ENCODE assay signal across 13 mouse cellular contexts in genomic region chr11:4219908-4220307, GRCm38 (mm10). TPM values are rescaled to one million over a fixed set of nuclear protein-coding genes. Genes with fewer than 3 reads are reported as not detected.
A peak's percentile ranks its signal among the peaks of the same experiment; 100 is the strongest.
DNase-seq lines count a peak whose midpoint lies in the region; TF ChIP-seq lines count a peak whose summit lies in the region.
"Had no signal": no experiment of that assay in that cellular context is flagged by ENCODE, and none has a peak within 500 bp of the region (broad histone marks: within the 10 kb centered on the region; RNA-seq: fewer than 3 reads in every experiment).

No protein-coding gene starts in this region.

- H3K4me3 ChIP-seq in left cerebral cortex, adult 2 months = no peak overlapping the region
- H3K4me3 ChIP-seq in E14TG2a.4 (replicated peaks; ENCODE audit: low read length) = peak overlapping the region; percentile 35; the same call in 1 of the 2 replicates
- H3K4me3 ChIP-seq: embryonic facial prominence, embryonic 10.5 days; heart, embryonic 12.5 days; hindbrain, embryonic 10.5 days had no signal

- H3K36me3 ChIP-seq in E14TG2a.4 (ENCODE audit: insufficient read depth, low read length) = peaks cover 48% of the 10 kb centered on the region

- no peak for TF ChIP-seq CTCF in left cerebral cortex, adult 2 months (IDR thresholded peaks at IDR 0.05)
- TF ChIP-seq CTCF in E14TG2a.4 (conservative IDR thresholded peaks at IDR 0.05; ENCODE audit: low read length) = no peak

- peak overlapping the region; percentile 84; the same call in 1 of the 2 replicates for H3K27ac ChIP-seq in left cerebral cortex, adult 2 months
- H3K27ac ChIP-seq: embryonic facial prominence, embryonic 10.5 days; hindbrain, embryonic 14.5 days had no signal

- peak; percentile 9 for DNase-seq in adrenal gland, postnatal 14 days
- no peak for DNase-seq in adrenal gland, postnatal 4 days (ENCODE audit: low spot score in 2 of 2)
- peak in 1 of 2 experiments; percentile 31 for DNase-seq in left cerebral cortex, adult 2 months (ENCODE audit: extremely low spot score in 1 of 2, low spot score in 2 of 2)
- DNase-seq in left cerebral cortex, postnatal 36 days (ENCODE audit: low spot score in 2 of 2) = no peak
- DNase-seq in lung, postnatal 10 days = no peak
- no peak for DNase-seq in ovary, postnatal 36 days (ENCODE audit: low spot score)

- intact Hi-C loops in left cerebral cortex, adult 2 months (cut with DNase I) = loop anchor here (1.0 to 10.0 kb wide), 4 partner anchors 38 to 215 kb away; partner anchors contain the start of genes Ccdc157, Rnf215 and Sf3a1
- intact Hi-C loops in left cerebral cortex, postnatal 36 days (cut with DNase I) = loop anchor here (1.0 to 5.0 kb wide), 2 partner anchors 37 to 85 kb away; partner anchors contain the start of genes Lif and Rnf215

- no peaks in the 10 kb centered on the region for H3K27me3 ChIP-seq in E14TG2a.4 (ENCODE audit: insufficient read depth, low read length)

- peaks cover 84% of the 10 kb centered on the region for H3K4me1 ChIP-seq in E14TG2a.4 (replicated peaks; ENCODE audit: low read depth, low read length)

- no peaks in the 10 kb centered on the region for H3K9me3 ChIP-seq in E14TG2a.4 (ENCODE audit: low read length)
- H3K9me3 ChIP-seq: heart, embryonic 12.5 days; hindbrain, embryonic 10.5 days had no signal

RNA-seq across cellular contexts. Expression of gene Castor1, which starts 1.9 kb away (rescaled TPM):
- 6.1 and 8.5 TPM in 2 replicates for total RNA-seq in adrenal gland, postnatal 14 days (2021)
- 1 to 10 TPM; 6.3 to 6.6 TPM for total RNA-seq in adrenal gland, postnatal 4 days (2021)
- total RNA-seq in left cerebral cortex, adult 2 months (2021) = 1 to 10 TPM; 3.9 to 4.2 TPM
- 1 to 10 TPM; 4.3 to 5.3 TPM for total RNA-seq in left cerebral cortex, postnatal 36 days (2021)

RNA-seq across cellular contexts. Expression of gene Osm, which starts 16.3 kb away (rescaled TPM):
- total RNA-seq in adrenal gland, postnatal 14 days (2021) = 0.41 TPM in 1 of 2 replicates, not detected in the other
- total RNA-seq in adrenal gland, postnatal 4 days (2021) = under 1 TPM; 0.11 to 0.23 TPM
- not detected for total RNA-seq in left cerebral cortex, adult 2 months (2021)
- not detected for total RNA-seq in left cerebral cortex, postnatal 36 days (2021)
- total RNA-seq: gastrocnemius, postnatal 14 days; heart, postnatal 25 days had no signal

RNA-seq across cellular contexts. Expression of gene Tbc1d10a, which starts 33.3 kb away (rescaled TPM):
- total RNA-seq in adrenal gland, postnatal 14 days (2021) = 15.6 and 18.2 TPM in 2 replicates
- 10 to 100 TPM; 19.0 to 19.9 TPM for total RNA-seq in adrenal gland, postnatal 4 days (2021)
- total RNA-seq in left cerebral cortex, adult 2 months (2021) = 10 to 100 TPM; 35.3 to 36.6 TPM
- total RNA-seq in left cerebral cortex, postnatal 36 days (2021) = 10 to 100 TPM; 32.7 to 36.2 TPM

RNA-seq across cellular contexts. Expression of gene Lif, which starts 37.4 kb away (rescaled TPM):
- total RNA-seq in adrenal gland, postnatal 14 days (2021) = 0.44 and 0.90 TPM in 2 replicates
- under 1 TPM; 0.76 to 0.99 TPM for total RNA-seq in adrenal gland, postnatal 4 days (2021)
- total RNA-seq in left cerebral cortex, adult 2 months (2021) = 1 to 10 TPM in 1 of 2 experiments, under 1 TPM in 1; 0.70 to 1.2 TPM
- total RNA-seq in left cerebral cortex, postnatal 36 days (2021) = under 1 TPM; 0.48 to 0.79 TPM

RNA-seq across cellular contexts. Expression of gene Sf3a1, which starts 59.8 kb away (rescaled TPM):
- 43.7 and 49.8 TPM in 2 replicates for total RNA-seq in adrenal gland, postnatal 14 days (2021)
- 10 to 100 TPM; 70.4 to 71.6 TPM for total RNA-seq in adrenal gland, postnatal 4 days (2021)
- total RNA-seq in left cerebral cortex, adult 2 months (2021) = 10 to 100 TPM; 63.8 to 67.4 TPM
- total RNA-seq in left cerebral cortex, postnatal 36 days (2021) = 10 to 100 TPM; 61.3 to 65.3 TPM
